Mouse (Mus musculus): Measurements from ENCODE around the gene Fam160a1. TPM values are rescaled to one million over a fixed set of nuclear protein-coding genes. Genes with fewer than 3 reads are reported as not detected.
A peak's percentile ranks its signal among the peaks of the same experiment; 100 is the strongest.

The Fam160a1 gene
- total and polyA plus RNA-seq, 3 experiments: 25.0 to 68.1 (median 47.0) TPM

- Histone ChIP-seq H3K27me3 (ENCODE audit: control insufficient read depth, insufficient read depth, low read length) (no peaks in the 10 kb centered on the region), H3K4me3 (no peak overlapping the region), H3K4me1 (ENCODE audit: control insufficient read depth, insufficient read depth, low read length) (no peaks in the 10 kb centered on the region), H3K27ac (no peak overlapping the region), H3K9ac (ENCODE audit: low read depth, low read length) (no peak overlapping the region), H3K36me3 (ENCODE audit: control insufficient read depth, insufficient read depth, low read length) (no peaks in the 10 kb centered on the region), H3K79me2 (replicated peaks; ENCODE audit: control insufficient read depth, insufficient read depth, low read length) (no peaks in the 10 kb centered on the region)
- intact Hi-C loops (cut with DNase I): no loop called here
- 79% methylated on average over 8 of the region's 8 CpGs for WGBS
- no peak for TF ChIP-seq EP300 (IDR thresholded peaks at IDR 0.05; ENCODE audit: insufficient read depth, low read depth, low read length)
- no peak for TF ChIP-seq POLR2A (IDR thresholded peaks at IDR 0.05; ENCODE audit: insufficient read depth, low read depth, low read length)
- no peak for TF ChIP-seq CTCF (IDR thresholded peaks at IDR 0.05)
- peak in 1 of 2 experiments; percentile 10 for DNase-seq
Observed at GRCm38 (mm10) chr3:85685271-85685670, 131.8 kb downstream of the Fam160a1 start.

GRCm38 (mm10) chr3:85683618-85684017, 133.5 kb downstream of the Fam160a1 start:
- TF ChIP-seq EP300 (IDR thresholded peaks at IDR 0.05; ENCODE audit: insufficient read depth, low read depth, low read length) (no peak), POLR2A (IDR thresholded peaks at IDR 0.05; ENCODE audit: insufficient read depth, low read depth, low read length) (no peak), CTCF (IDR thresholded peaks at IDR 0.05) (no peak)
- DNase-seq: no peak
- Histone ChIP-seq H3K9ac (ENCODE audit: low read depth, low read length) (no peak overlapping the region), H3K36me3 (ENCODE audit: control insufficient read depth, insufficient read depth, low read length) (no peaks in the 10 kb centered on the region), H3K4me1 (ENCODE audit: control insufficient read depth, insufficient read depth, low read length) (no peaks in the 10 kb centered on the region), H3K79me2 (replicated peaks; ENCODE audit: control insufficient read depth, insufficient read depth, low read length) (no peaks in the 10 kb centered on the region), H3K4me3 (no peak overlapping the region), H3K27me3 (ENCODE audit: control insufficient read depth, insufficient read depth, low read length) (no peaks in the 10 kb centered on the region), H3K27ac (no peak overlapping the region)
- intact Hi-C loops (cut with DNase I): no loop called here
- 82% methylated on average over 5 of the region's 5 CpGs for WGBS

- intact Hi-C loops (cut with DNase I): no loop called here
- Histone ChIP-seq H3K36me3 (ENCODE audit: control insufficient read depth, insufficient read depth, low read length) (no peaks in the 10 kb centered on the region), H3K79me2 (replicated peaks; ENCODE audit: control insufficient read depth, insufficient read depth, low read length) (no peaks in the 10 kb centered on the region), H3K9ac (ENCODE audit: low read depth, low read length) (no peak overlapping the region), H3K27ac (no peak overlapping the region), H3K4me1 (ENCODE audit: control insufficient read depth, insufficient read depth, low read length) (no peaks in the 10 kb centered on the region), H3K4me3 (no peak overlapping the region), H3K27me3 (ENCODE audit: control insufficient read depth, insufficient read depth, low read length) (no peaks in the 10 kb centered on the region)
- WGBS: 87% methylated on average over 7 of the region's 7 CpGs
- no peak for DNase-seq
- no peak for TF ChIP-seq POLR2A (IDR thresholded peaks at IDR 0.05; ENCODE audit: insufficient read depth, low read depth, low read length)
- TF ChIP-seq CTCF (IDR thresholded peaks at IDR 0.05): no peak
- no peak for TF ChIP-seq EP300 (IDR thresholded peaks at IDR 0.05; ENCODE audit: insufficient read depth, low read depth, low read length)
Observed at GRCm38 (mm10) chr3:85681136-85681535, 136.0 kb downstream of the Fam160a1 start.

GRCm38 (mm10) chr3:85679960-85680359, 137.1 kb downstream of the Fam160a1 start:
- no peak overlapping the region for H3K4me3 ChIP-seq
- TF ChIP-seq POLR2A (IDR thresholded peaks at IDR 0.05; ENCODE audit: insufficient read depth, low read depth, low read length): no peak
- TF ChIP-seq CTCF (IDR thresholded peaks at IDR 0.05): no peak
- TF ChIP-seq EP300 (IDR thresholded peaks at IDR 0.05; ENCODE audit: insufficient read depth, low read depth, low read length): no peak
- H3K79me2 ChIP-seq (replicated peaks; ENCODE audit: control insufficient read depth, insufficient read depth, low read length): no peaks in the 10 kb centered on the region
- WGBS: 77% methylated on average over 5 of the region's 5 CpGs
- no peak overlapping the region for H3K9ac ChIP-seq (ENCODE audit: low read depth, low read length)
- no peaks in the 10 kb centered on the region for H3K36me3 ChIP-seq (ENCODE audit: control insufficient read depth, insufficient read depth, low read length)
- no peaks in the 10 kb centered on the region for H3K27me3 ChIP-seq (ENCODE audit: control insufficient read depth, insufficient read depth, low read length)
- H3K27ac ChIP-seq: no peak overlapping the region
- DNase-seq: no peak
- H3K4me1 ChIP-seq (ENCODE audit: control insufficient read depth, insufficient read depth, low read length): no peaks in the 10 kb centered on the region
- intact Hi-C loops (cut with DNase I): no loop called here

GRCm38 (mm10) chr3:85679312-85679933, 137.7 kb downstream of the Fam160a1 start:
- no peaks in the 10 kb centered on the region for H3K27me3 ChIP-seq (ENCODE audit: control insufficient read depth, insufficient read depth, low read length)
- TF ChIP-seq CTCF (IDR thresholded peaks at IDR 0.05) (no peak), EP300 (IDR thresholded peaks at IDR 0.05; ENCODE audit: insufficient read depth, low read depth, low read length) (no peak), POLR2A (IDR thresholded peaks at IDR 0.05; ENCODE audit: insufficient read depth, low read depth, low read length) (no peak)
- H3K27ac ChIP-seq: no peak overlapping the region
- WGBS: 65% methylated on average over 8 of the region's 8 CpGs
- no peaks in the 10 kb centered on the region for H3K4me1 ChIP-seq (ENCODE audit: control insufficient read depth, insufficient read depth, low read length)
- no peaks in the 10 kb centered on the region for H3K79me2 ChIP-seq (replicated peaks; ENCODE audit: control insufficient read depth, insufficient read depth, low read length)
- intact Hi-C loops (cut with DNase I): no loop called here
- no peak overlapping the region for H3K9ac ChIP-seq (ENCODE audit: low read depth, low read length)
- H3K36me3 ChIP-seq (ENCODE audit: control insufficient read depth, insufficient read depth, low read length): no peaks in the 10 kb centered on the region
- DNase-seq: no peak
- H3K4me3 ChIP-seq: no peak overlapping the region

GRCm38 (mm10) chr3:85677952-85678351, 139.1 kb downstream of the Fam160a1 start:
- H3K4me1 ChIP-seq (ENCODE audit: control insufficient read depth, insufficient read depth, low read length): no peaks in the 10 kb centered on the region
- no peaks in the 10 kb centered on the region for H3K36me3 ChIP-seq (ENCODE audit: control insufficient read depth, insufficient read depth, low read length)
- H3K9ac ChIP-seq (ENCODE audit: low read depth, low read length): no peak overlapping the region
- intact Hi-C loops (cut with DNase I): no loop called here
- no peak overlapping the region for H3K27ac ChIP-seq
- H3K27me3 ChIP-seq (ENCODE audit: control insufficient read depth, insufficient read depth, low read length): no peaks in the 10 kb centered on the region
- no peak overlapping the region for H3K4me3 ChIP-seq
- no peak for DNase-seq
- 78% methylated on average over 3 of the region's 3 CpGs for WGBS
- TF ChIP-seq EP300 (IDR thresholded peaks at IDR 0.05; ENCODE audit: insufficient read depth, low read depth, low read length) (no peak), POLR2A (IDR thresholded peaks at IDR 0.05; ENCODE audit: insufficient read depth, low read depth, low read length) (no peak), CTCF (IDR thresholded peaks at IDR 0.05) (no peak)
- H3K79me2 ChIP-seq (replicated peaks; ENCODE audit: control insufficient read depth, insufficient read depth, low read length): no peaks in the 10 kb centered on the region
